21 mouse cellular contexts compared by ENCODE assay signal in the genomic region with DNA sequence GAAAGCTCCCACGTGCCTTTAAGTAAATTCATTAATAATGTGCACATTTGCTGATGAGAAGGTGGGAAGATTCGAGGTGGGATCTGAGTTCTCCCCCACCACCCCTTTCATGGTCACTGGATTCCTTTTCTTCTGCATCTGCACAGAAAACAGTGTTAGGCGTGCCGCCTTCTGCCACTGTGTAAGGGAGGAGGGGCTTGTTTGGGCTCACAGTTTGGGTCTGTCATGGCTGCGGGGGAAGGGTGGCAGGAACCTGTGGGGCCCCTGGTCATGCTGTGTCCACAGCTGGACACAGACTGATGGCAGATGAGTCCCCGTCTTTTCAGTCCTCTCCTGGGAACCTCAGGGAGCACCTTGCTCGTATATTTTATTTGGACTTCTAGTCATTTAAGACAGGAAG. TPM values are rescaled to one million over a fixed set of nuclear protein-coding genes. Genes with fewer than 3 reads are reported as not detected.
"Had no signal": no experiment of that assay in that cellular context is flagged by ENCODE, and none has a peak within 500 bp of the region (broad histone marks: within the 10 kb centered on the region; RNA-seq: fewer than 3 reads in every experiment).

No protein-coding gene starts in this region.

- H3K9ac ChIP-seq: liver, embryonic 13.5 days; liver, embryonic 15.5 days; liver, postnatal 0 days; lung, embryonic 15.5 days; midbrain, embryonic 13.5 days; midbrain, embryonic 15.5 days; neural tube, embryonic 13.5 days; neural tube, embryonic 15.5 days; stomach, embryonic 15.5 days had no signal

- H3K36me3 ChIP-seq: liver, embryonic 13.5 days; liver, embryonic 15.5 days; lung, embryonic 15.5 days; midbrain, embryonic 13.5 days; midbrain, embryonic 15.5 days; neural tube, embryonic 13.5 days; neural tube, embryonic 15.5 days; stomach, embryonic 15.5 days had no signal

- H3K4me3 ChIP-seq: liver, embryonic 13.5 days; liver, embryonic 15.5 days; lung, embryonic 15.5 days; megakaryocyte, embryonic 14.5 days; midbrain, embryonic 13.5 days; midbrain, embryonic 15.5 days; neural tube, embryonic 13.5 days; neural tube, embryonic 15.5 days; stomach, embryonic 15.5 days had no signal

- H3K27ac ChIP-seq: liver, embryonic 13.5 days; liver, embryonic 15.5 days; lung, embryonic 15.5 days; midbrain, embryonic 13.5 days; midbrain, embryonic 15.5 days; neural tube, embryonic 13.5 days; neural tube, embryonic 15.5 days; stomach, embryonic 15.5 days; stomach, postnatal 0 days had no signal

- H3K27me3 ChIP-seq: liver, embryonic 13.5 days; liver, embryonic 15.5 days; lung, embryonic 15.5 days; midbrain, embryonic 13.5 days; midbrain, embryonic 15.5 days; neural tube, embryonic 13.5 days; neural tube, embryonic 15.5 days; stomach, embryonic 15.5 days had no signal

- H3K4me2 ChIP-seq: liver, embryonic 11.5 days; liver, embryonic 13.5 days; liver, embryonic 15.5 days; lung, embryonic 15.5 days; midbrain, embryonic 13.5 days; midbrain, embryonic 15.5 days; neural tube, embryonic 13.5 days; neural tube, embryonic 15.5 days; stomach, embryonic 15.5 days had no signal

- H3K4me1 ChIP-seq: liver, embryonic 15.5 days; lung, embryonic 15.5 days; midbrain, embryonic 13.5 days; midbrain, embryonic 15.5 days; neural tube, embryonic 13.5 days; neural tube, embryonic 15.5 days; stomach, embryonic 15.5 days had no signal

- H3K9me3 ChIP-seq: liver, embryonic 13.5 days; liver, embryonic 15.5 days; lung, embryonic 15.5 days; midbrain, embryonic 13.5 days; midbrain, embryonic 15.5 days; neural tube, embryonic 13.5 days; neural tube, embryonic 15.5 days; stomach, embryonic 15.5 days had no signal

- DNase-seq: liver; liver, embryonic 13.5 days; liver, postnatal 0 days; lung, adult 2 months; lung, postnatal 14 days; lung, postnatal 36 days; right cerebral cortex, postnatal 14 days; thymus, postnatal 25 days had no signal

- ATAC-seq: liver, postnatal 0 days; lung, postnatal 0 days; midbrain, embryonic 13.5 days; midbrain, embryonic 15.5 days had no signal

RNA-seq across cellular contexts. Expression of a gene that starts 32.9 kb away (rescaled TPM):
- polyA plus RNA-seq: liver, embryonic 11.5 days; liver, embryonic 15.5 days; liver, postnatal 0 days; midbrain, embryonic 13.5 days; midbrain, embryonic 15.5 days; midbrain, postnatal 0 days; neural tube, embryonic 11.5 days; neural tube, embryonic 13.5 days; neural tube, embryonic 15.5 days had no signal

RNA-seq across cellular contexts. Expression of a gene that starts 54.9 kb away (rescaled TPM):
- polyA plus RNA-seq: lung, adult 2 months; lung, embryonic 15.5 days; midbrain, embryonic 13.5 days; midbrain, embryonic 15.5 days; neural tube, embryonic 11.5 days; neural tube, embryonic 13.5 days; neural tube, embryonic 15.5 days had no signal
